Mouse (Mus musculus): ENCODE measurements at regions not wholly inside any gene's neighbourhood (a gene's known extent, or its start where the extent isn't known, plus 50 kb on each side); places are given as distances from the start of the nearest gene placed in this dataset.

DNA sequence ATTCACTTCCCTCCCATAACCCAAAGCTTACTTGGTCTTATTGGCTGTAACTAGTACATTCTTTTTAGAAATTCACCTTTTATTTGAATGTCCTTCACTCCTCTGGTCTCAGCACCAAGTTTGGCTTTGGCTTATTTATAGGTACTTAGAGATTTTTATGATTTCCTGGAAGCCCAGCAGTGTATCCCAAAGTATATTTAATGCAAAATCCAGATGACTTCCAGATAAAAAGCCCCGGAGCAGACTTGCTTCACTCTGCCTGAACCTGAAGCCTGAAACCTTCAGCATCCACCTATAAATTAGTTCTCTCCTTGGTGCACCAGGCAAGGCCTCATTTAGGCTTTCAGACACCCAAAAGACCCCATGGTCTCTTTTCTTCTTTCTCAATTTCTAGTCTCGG, 250.8 kb downstream of the Tle4 start:
- DNase-seq: no peak

DNA sequence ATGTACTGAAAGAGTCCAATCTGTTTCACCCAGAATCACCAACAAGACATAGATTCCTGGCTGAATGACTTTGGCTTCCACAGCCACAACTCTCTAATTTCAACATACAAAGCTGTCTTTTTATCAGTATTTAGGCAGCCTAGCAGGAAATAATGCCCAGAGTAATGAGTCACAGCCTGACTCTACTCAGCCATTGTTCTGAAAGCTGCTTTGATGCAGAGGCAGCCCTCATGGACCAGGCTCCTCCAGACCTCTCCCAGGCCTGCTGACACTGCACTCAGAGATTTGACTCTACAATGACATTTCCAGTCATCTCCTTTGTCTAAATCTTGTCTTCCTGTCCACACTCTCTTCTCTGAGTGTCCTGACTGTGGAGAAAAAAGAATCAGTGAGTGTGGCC, 250.4 kb downstream of the Tle4 start:
- peak; percentile 7 for DNase-seq

DNA sequence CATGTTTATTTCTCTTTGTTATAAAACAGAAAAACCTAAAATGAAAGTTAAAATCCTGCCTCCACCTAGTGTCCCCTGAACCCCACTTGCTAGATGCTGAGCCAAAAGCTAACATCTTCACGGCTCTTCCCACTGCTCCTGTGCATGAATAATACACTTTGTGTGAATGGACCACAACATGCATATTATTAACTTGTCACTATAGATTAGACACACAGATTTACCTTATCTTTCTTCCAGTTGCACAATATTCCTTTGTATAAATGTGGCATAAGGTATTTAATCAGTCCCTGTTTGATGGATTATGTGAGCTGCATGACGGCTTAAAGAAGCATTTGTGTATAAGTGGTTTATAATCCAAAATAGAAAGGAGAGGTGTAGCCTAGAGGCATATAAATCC, 248.1 kb downstream of the Tle4 start:
- no peak for DNase-seq

- no peak for DNase-seq
Observed at GRCm38 (mm10) chr19:14351728-14352340, 246.0 kb downstream of the Tle4 start.

DNA sequence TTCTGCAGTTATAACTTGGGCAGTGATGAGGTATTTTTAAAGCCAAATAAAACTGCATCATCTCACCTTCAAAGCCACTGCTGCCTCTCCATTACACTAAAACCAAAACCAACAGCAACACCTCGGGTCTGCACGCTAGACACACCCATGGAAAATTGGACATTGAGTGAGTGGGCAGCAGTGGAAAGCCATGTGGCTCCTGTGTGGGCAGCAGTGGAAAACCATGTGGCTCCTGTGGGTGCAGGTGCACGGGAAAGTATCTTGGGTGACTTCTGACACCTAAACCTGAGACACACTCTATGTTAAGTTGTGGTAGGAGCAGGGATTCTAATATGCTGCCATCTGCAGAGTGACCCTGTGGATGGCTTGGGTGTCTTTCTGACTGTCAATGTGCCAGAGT, 245.3 kb downstream of the Tle4 start:
- no peak for DNase-seq

GRCm38 (mm10) chr19:14353151-14353550, 244.7 kb downstream of the Tle4 start:
- no peak for DNase-seq

GRCm38 (mm10) chr19:14355128-14355527, 242.7 kb downstream of the Tle4 start:
- DNase-seq: peak; percentile 45

GRCm38 (mm10) chr19:14355946-14356345, 241.9 kb downstream of the Tle4 start:
- DNase-seq: no peak

- DNase-seq: no peak
Observed at GRCm38 (mm10) chr19:14360611-14361010, 237.2 kb downstream of the Tle4 start.

GRCm38 (mm10) chr19:14369098-14369604, 228.7 kb downstream of the Tle4 start:
- no peak for DNase-seq

DNA sequence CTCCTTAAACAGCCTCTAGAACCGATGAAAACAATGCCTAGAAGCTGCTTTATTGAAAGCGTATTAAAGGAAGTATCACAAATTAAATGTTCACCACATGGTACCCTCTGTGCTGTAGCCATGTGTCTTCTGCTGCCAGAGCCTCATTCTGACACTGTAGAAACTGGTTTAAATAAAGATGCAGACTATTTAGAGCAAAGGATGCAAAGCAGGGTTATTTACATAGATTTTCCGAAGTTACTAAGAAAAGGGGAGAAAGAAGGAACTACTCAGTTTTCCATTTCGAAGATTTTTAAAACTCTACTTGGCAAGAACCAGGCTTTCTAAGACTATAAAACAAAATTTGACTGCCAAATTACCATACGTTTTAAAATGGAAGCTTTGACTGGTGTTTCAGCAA, 226.5 kb downstream of the Tle4 start:
- DNase-seq: no peak

GRCm38 (mm10) chr19:14373996-14374395, 223.9 kb downstream of the Tle4 start:
- no peak for DNase-seq

- DNase-seq: no peak
Observed at GRCm38 (mm10) chr19:14380898-14381297, 217.0 kb downstream of the Tle4 start.

DNA sequence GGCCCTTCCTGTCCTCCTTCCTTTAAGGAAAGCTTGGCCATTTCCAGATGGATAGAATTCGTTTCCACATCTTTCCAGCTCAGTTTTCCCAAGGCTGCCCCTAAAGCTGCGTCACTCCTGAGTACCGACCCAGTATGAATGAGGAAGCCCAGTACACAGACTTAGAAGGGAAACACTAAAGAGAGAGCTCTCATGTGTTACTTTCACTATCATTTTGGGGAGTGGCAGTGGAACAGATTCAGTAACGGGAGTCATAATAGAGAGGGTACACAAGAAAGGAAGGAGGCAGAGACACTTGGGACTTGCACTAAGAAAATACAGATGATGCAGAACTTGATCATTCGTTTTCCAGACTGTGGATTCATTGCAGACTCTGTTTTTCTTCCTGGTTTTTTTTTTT, 210.1 kb downstream of the Tle4 start:
- no peak for DNase-seq

GRCm38 (mm10) chr19:14388539-14388938, 209.3 kb downstream of the Tle4 start:
- DNase-seq: no peak

- no peak for DNase-seq
Observed at GRCm38 (mm10) chr19:14389881-14390837, 207.7 kb downstream of the Tle4 start.

DNA sequence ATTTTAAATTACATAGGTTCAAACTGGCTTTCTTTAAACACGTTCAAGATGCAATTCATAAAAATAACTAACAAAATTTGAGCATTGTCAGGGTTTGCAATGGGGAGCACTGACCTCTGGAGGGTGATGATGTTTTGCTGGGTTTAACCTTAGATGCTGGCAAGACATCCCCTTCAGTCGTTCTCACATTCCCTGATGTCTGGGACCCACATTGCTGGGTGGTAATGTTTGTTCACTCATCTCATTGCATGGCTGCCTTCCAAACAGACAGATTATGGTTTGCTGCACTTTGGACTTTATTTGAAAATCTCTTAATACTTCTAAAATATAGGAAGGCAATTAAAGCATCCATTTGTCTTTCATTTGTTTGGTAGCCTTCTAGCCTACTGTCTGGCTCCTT, 206.9 kb downstream of the Tle4 start:
- no peak for DNase-seq

Data from layer of hippocampus, adult 9-11 months (tissue).